Mouse (Mus musculus): ENCODE data around the gene Tprkb.

GRCm38 (mm10) chr6:85862565-85862964 is 49.1 kb upstream of the Tprkb start:
- TF ChIP-seq CTCF (IDR thresholded peaks at IDR 0.05) (no peak), EP300 (IDR thresholded peaks at IDR 0.05; ENCODE audit: insufficient read depth, low read depth, low read length) (no peak), POLR2A (IDR thresholded peaks at IDR 0.05; ENCODE audit: insufficient read depth, low read depth, low read length) (no peak)
